Mouse (Mus musculus) embryonic facial prominence, embryonic 13.5 days (tissue): ENCODE measurements around the gene Mfap4. TPM values are rescaled to one million over a fixed set of nuclear protein-coding genes. Genes with fewer than 3 reads are reported as not detected.
A peak's percentile ranks its signal among the peaks of the same experiment; 100 is the strongest.

Experiments
- ATAC-seq: fragments of 200-750 bp; cut with Nextera tagmentation; 2 replicates; pipeline ENCODE4 v1.8.0; 2017; ENCODE audit warnings: low read depth; ENCODE audit not compliant: insufficient number of reproducible peaks, insufficient read depth, low FRiP score, low TSS enrichment
- H3K27ac ChIP-seq: fragments of 300-500 bp; sonication (generic); 2 replicates; pipeline ENCODE4 v1.5.1; 2015; ENCODE audit warnings: moderate library complexity, mild to moderate bottlenecking, inconsistent platforms
- H3K27me3 ChIP-seq: fragments of 300-500 bp; sonication (generic); 2 replicates; pipeline ENCODE4 v1.6.1; 2015; ENCODE audit warnings: mild to moderate bottlenecking, inconsistent platforms
- H3K36me3 ChIP-seq: fragments of 300-500 bp; sonication (generic); 2 replicates; pipeline ENCODE4 v1.6.1; 2015; ENCODE audit warnings: mild to moderate bottlenecking, inconsistent platforms
- H3K4me1 ChIP-seq: fragments of 300-500 bp; sonication (generic); 2 replicates; pipeline ENCODE4 v1.6.1; 2015; ENCODE audit warnings: inconsistent platforms
- H3K4me2 ChIP-seq: fragments of 300-500 bp; sonication (generic); 2 replicates; pipeline ENCODE4 v1.6.1; 2015; ENCODE audit warnings: moderate library complexity, mild to moderate bottlenecking, inconsistent platforms
- H3K4me3 ChIP-seq: fragments of 300-500 bp; sonication (generic); 2 replicates; pipeline ENCODE4 v1.5.1; 2015; ENCODE audit warnings: mild to moderate bottlenecking, inconsistent platforms
- H3K9ac ChIP-seq: fragments of 300-500 bp; sonication (generic); 2 replicates; pipeline ENCODE4 v1.6.1; 2015; ENCODE audit warnings: mild to moderate bottlenecking, inconsistent platforms
- H3K9me3 ChIP-seq: fragments of 300-500 bp; sonication (generic); 2 replicates; pipeline ENCODE4 v1.6.1; 2016; ENCODE audit warnings: inconsistent platforms
- WGBS: fragments of 180-500 bp; shearing (Covaris S2); methylation state at CpG from one replicate; pipeline ENCODE4 v1.1.7; 2015; ENCODE audit warnings: mixed read lengths; 5-methylcytosine and 5-hydroxymethylcytosine counted together
- polyA plus RNA-seq: library from polyadenylated mRNA; unstranded; fragments of >200 nt; fragmentation: Nextera tagmentation; extraction: Ambion mirVana; gene quantifications from 2 replicates; pipeline ENCODE4 v1.2.1, GENCODE M21; 2015

The Mfap4 gene
- polyA plus RNA-seq, 1 experiment from 2014 or later: 262 TPM

GRCm38 (mm10) chr11:61465422-61465821 lies 19.8 kb upstream of the Mfap4 start:
- H3K27me3 ChIP-seq: no peaks in the 10 kb centered on the region
- no peak overlapping the region for H3K27ac ChIP-seq
- no peak for ATAC-seq
- no peaks in the 10 kb centered on the region for H3K9me3 ChIP-seq
- no peaks in the 10 kb centered on the region for H3K36me3 ChIP-seq
- H3K9ac ChIP-seq: no peak overlapping the region
- no peak overlapping the region for H3K4me3 ChIP-seq
- H3K4me1 ChIP-seq: peaks cover 4% of the 10 kb centered on the region; the same call in 1 of the 2 replicates
- WGBS: 59% methylated on average over 4 of the region's 4 CpGs
- H3K4me2 ChIP-seq: no peak overlapping the region

GRCm38 (mm10) chr11:61468534-61468933 lies 16.7 kb upstream of the Mfap4 start:
- H3K27me3 ChIP-seq: no peaks in the 10 kb centered on the region
- H3K9ac ChIP-seq: no peak overlapping the region
- 83% methylated on average over 4 of the region's 4 CpGs for WGBS
- no peaks in the 10 kb centered on the region for H3K9me3 ChIP-seq
- no peaks in the 10 kb centered on the region for H3K36me3 ChIP-seq
- H3K4me3 ChIP-seq: no peak overlapping the region
- no peak overlapping the region for H3K4me2 ChIP-seq
- H3K27ac ChIP-seq: no peak overlapping the region
- peaks cover 7% of the 10 kb centered on the region; the same call in 1 of the 2 replicates for H3K4me1 ChIP-seq
- no peak for ATAC-seq

GRCm38 (mm10) chr11:61469317-61469917 lies 15.8 kb upstream of the Mfap4 start:
- 55% methylated on average over 7 of the region's 7 CpGs for WGBS
- no peaks in the 10 kb centered on the region for H3K27me3 ChIP-seq
- ATAC-seq: no peak

GRCm38 (mm10) chr11:61470880-61471279 lies 14.4 kb upstream of the Mfap4 start:
- Histone ChIP-seq H3K9me3 (no peaks in the 10 kb centered on the region), H3K9ac (no peak overlapping the region), H3K27me3 (no peaks in the 10 kb centered on the region), H3K4me1 (0 out of 2 replicates have a peak, but pooled peaks cover 3% of the 10 kb centered on the region), H3K4me3 (no peak overlapping the region), H3K36me3 (no peaks in the 10 kb centered on the region), H3K4me2 (no peak overlapping the region), H3K27ac (no peak overlapping the region)
- no peak for ATAC-seq

More at GRCm38 (mm10) chr11:61469317-61469917, 15.8 kb upstream of the Mfap4 start:
- Histone ChIP-seq H3K4me1 (peaks cover 4% of the 10 kb centered on the region; the same call in 1 of the 2 replicates), H3K36me3 (no peaks in the 10 kb centered on the region), H3K9me3 (no peaks in the 10 kb centered on the region), H3K9ac (no peak overlapping the region), H3K4me2 (no peak overlapping the region), H3K4me3 (no peak overlapping the region), H3K27ac (no peak overlapping the region)

- Histone ChIP-seq H3K27me3 (no peaks in the 10 kb centered on the region), H3K27ac (no peak overlapping the region), H3K4me3 (no peak overlapping the region), H3K9ac (no peak overlapping the region), H3K36me3 (no peaks in the 10 kb centered on the region), H3K4me1 (peaks cover 19% of the 10 kb centered on the region), H3K9me3 (no peaks in the 10 kb centered on the region), H3K4me2 (no peak overlapping the region)
- ATAC-seq: no peak
- 56% methylated on average over 4 of the region's 4 CpGs for WGBS
These were observed 11.6 kb upstream of the Mfap4 start for GRCm38 (mm10) chr11:61473630-61474029.

- peaks cover 29% of the 10 kb centered on the region for H3K4me1 ChIP-seq
- H3K4me3 ChIP-seq: 0 out of 2 replicates have a peak overlapping the region, but pooled peaks have one; percentile 10
- ATAC-seq: 0 out of 2 replicates have a peak, but pooled peaks have one; percentile 17
- H3K36me3 ChIP-seq: no peaks in the 10 kb centered on the region
- H3K4me2 ChIP-seq: peak overlapping the region; percentile 45
- H3K9ac ChIP-seq: peak overlapping the region; percentile 57; the same call in 1 of the 2 replicates
- 45% methylated on average over 12 of the region's 12 CpGs for whole genome bisulfite sequencing
- peak overlapping the region; percentile 44; the same call in 1 of the 2 replicates for H3K27ac ChIP-seq
- H3K27me3 ChIP-seq: no peaks in the 10 kb centered on the region
- H3K9me3 ChIP-seq: no peaks in the 10 kb centered on the region
These were observed 8.3 kb upstream of the Mfap4 start for GRCm38 (mm10) chr11:61476786-61477382.

GRCm38 (mm10) chr11:61477566-61478508 lies 7.4 kb upstream of the Mfap4 start:
- no peak for ATAC-seq
- H3K36me3 ChIP-seq: no peaks in the 10 kb centered on the region
- whole genome bisulfite sequencing: 49% methylated on average over 17 of the region's 17 CpGs
- no peak overlapping the region for H3K9ac ChIP-seq
- H3K4me1 ChIP-seq: peaks cover 33% of the 10 kb centered on the region
- H3K9me3 ChIP-seq: no peaks in the 10 kb centered on the region
- peak overlapping the region; percentile 45 for H3K4me2 ChIP-seq
- no peaks in the 10 kb centered on the region for H3K27me3 ChIP-seq
- H3K27ac ChIP-seq: peak overlapping the region; percentile 44; the same call in 1 of the 2 replicates
- 0 out of 2 replicates have a peak overlapping the region, but pooled peaks have one; percentile 10 for H3K4me3 ChIP-seq

- Histone ChIP-seq H3K9me3 (no peaks in the 10 kb centered on the region), H3K27ac (no peak overlapping the region), H3K27me3 (no peaks in the 10 kb centered on the region), H3K36me3 (no peaks in the 10 kb centered on the region), H3K4me2 (no peak overlapping the region), H3K9ac (no peak overlapping the region), H3K4me1 (peaks cover 43% of the 10 kb centered on the region), H3K4me3 (no peak overlapping the region)
- ATAC-seq: no peak
- WGBS: 85% methylated on average over 4 of the region's 4 CpGs
These were observed 6.4 kb upstream of the Mfap4 start for GRCm38 (mm10) chr11:61478788-61479187.

- no peak for ATAC-seq
- Histone ChIP-seq H3K27ac (peak overlapping the region; percentile 66), H3K4me2 (no peak overlapping the region; the same call in 1 of the 2 replicates), H3K4me1 (peaks cover 69% of the 10 kb centered on the region), H3K27me3 (no peaks in the 10 kb centered on the region), H3K9ac (no peak overlapping the region), H3K4me3 (no peak overlapping the region), H3K9me3 (no peaks in the 10 kb centered on the region), H3K36me3 (no peaks in the 10 kb centered on the region)
- WGBS: 60% methylated on average over 9 of the region's 9 CpGs
These were observed 3.8 kb upstream of the Mfap4 start for GRCm38 (mm10) chr11:61481239-61482090.

GRCm38 (mm10) chr11:61483226-61483845 lies 1.9 kb upstream of the Mfap4 start:
- Histone ChIP-seq H3K27ac (peak overlapping the region; percentile 100), H3K4me3 (no peak overlapping the region), H3K36me3 (peaks cover 11% of the 10 kb centered on the region), H3K9me3 (no peaks in the 10 kb centered on the region), H3K4me2 (no peak overlapping the region), H3K27me3 (no peaks in the 10 kb centered on the region), H3K9ac (no peak overlapping the region), H3K4me1 (peaks cover 72% of the 10 kb centered on the region)
- no peak for ATAC-seq
- 22% methylated on average over 13 of the region's 13 CpGs for WGBS
